Mouse (Mus musculus) forebrain, embryonic 11.5 days (tissue): ENCODE results near the gene Serhl. TPM values are rescaled to one million over a fixed set of nuclear protein-coding genes. Genes with fewer than 3 reads are reported as not detected.

Source experiments
- ATAC-seq: fragments of 200-750 bp; cut with Nextera tagmentation; replicated peaks from 2 replicates; pipeline ENCODE4 v1.8.0; 2017; ENCODE audit warnings: moderate TSS enrichment; ENCODE audit not compliant: low FRiP score
- DNase-seq: peaks from one replicate; pipeline ENCODE4 v3.0.0-alpha.2; 2017; ENCODE audit warnings: low spot score
- H3K27ac ChIP-seq: fragments of 300-500 bp; sonication (generic); 2 replicates; pipeline ENCODE4 v1.5.1; 2014; ENCODE audit warnings: low read depth, low read length
- H3K27me3 ChIP-seq: fragments of 300-500 bp; sonication (generic); 2 replicates; pipeline ENCODE4 v1.6.1; 2014; ENCODE audit warnings: mild to moderate bottlenecking, low read length, mixed read lengths; ENCODE audit not compliant: control insufficient read depth, insufficient read depth
- H3K36me3 ChIP-seq: fragments of 300-500 bp; sonication (generic); 2 replicates; pipeline ENCODE4 v1.6.1; 2014; ENCODE audit warnings: mild to moderate bottlenecking, low read length, moderate library complexity, mixed read lengths; ENCODE audit not compliant: control insufficient read depth, insufficient read depth
- H3K4me1 ChIP-seq: fragments of 300-500 bp; sonication (generic); replicated peaks from 2 replicates; pipeline ENCODE4 v1.6.1; 2014; ENCODE audit warnings: low read length, mixed read lengths; ENCODE audit not compliant: control insufficient read depth, insufficient read depth
- H3K4me2 ChIP-seq: fragments of 300-500 bp; sonication (generic); 2 replicates; pipeline ENCODE4 v1.6.1; 2014; ENCODE audit warnings: low read depth, mild to moderate bottlenecking, low read length, moderate library complexity, mixed read lengths; ENCODE audit not compliant: severe bottlenecking
- H3K4me3 ChIP-seq: fragments of 300-500 bp; sonication (generic); 2 replicates; pipeline ENCODE4 v1.5.1; 2014; ENCODE audit warnings: low read depth, low read length
- H3K9ac ChIP-seq: fragments of 300-500 bp; sonication (generic); 2 replicates; pipeline ENCODE4 v1.6.1; 2014; ENCODE audit warnings: low read length
- H3K9me3 ChIP-seq: fragments of 300-500 bp; sonication (generic); 2 replicates; pipeline ENCODE4 v1.6.1; 2016; ENCODE audit warnings: low read length, mixed read lengths; ENCODE audit not compliant: control insufficient read depth
- WGBS: fragments of 180-500 bp; shearing (Covaris S2); extraction: QIAGEN DNeasy Blood & Tissue Kit; methylation state at CpG from one replicate; pipeline ENCODE4 v1.1.7; 2014; 5-methylcytosine and 5-hydroxymethylcytosine counted together
- polyA plus RNA-seq: library from polyadenylated mRNA; unstranded; fragments of >200 nt; fragmentation: Nextera tagmentation; extraction: Ambion mirVana; gene quantifications from 2 replicates; pipeline ENCODE4 v1.2.1, GENCODE M21; 2014

Gene Serhl
- polyA plus RNA-seq, 1 experiment from 2014 or later, result 46.0 TPM

GRCm38 (mm10) chr15:83088495-83089428, 544 bp upstream of the Serhl start:
- no peak overlapping the region for H3K4me3 ChIP-seq
- no peaks in the 10 kb centered on the region for H3K9me3 ChIP-seq
- DNase-seq, result no peak
- ATAC-seq, result no peak
- H3K9ac ChIP-seq, result peak overlapping the region; percentile 12; the same call in 1 of the 2 replicates
- peaks cover 4% of the 10 kb centered on the region; the same call in 1 of the 2 replicates for H3K27me3 ChIP-seq
- H3K36me3 ChIP-seq, result no peaks in the 10 kb centered on the region
- no peaks in the 10 kb centered on the region for H3K4me1 ChIP-seq
- H3K27ac ChIP-seq, result no peak overlapping the region
- 6% methylated on average over 27 of the region's 27 CpGs for WGBS
- H3K4me2 ChIP-seq, result peak overlapping the region; percentile 24; the same call in 1 of the 2 replicates

DNA sequence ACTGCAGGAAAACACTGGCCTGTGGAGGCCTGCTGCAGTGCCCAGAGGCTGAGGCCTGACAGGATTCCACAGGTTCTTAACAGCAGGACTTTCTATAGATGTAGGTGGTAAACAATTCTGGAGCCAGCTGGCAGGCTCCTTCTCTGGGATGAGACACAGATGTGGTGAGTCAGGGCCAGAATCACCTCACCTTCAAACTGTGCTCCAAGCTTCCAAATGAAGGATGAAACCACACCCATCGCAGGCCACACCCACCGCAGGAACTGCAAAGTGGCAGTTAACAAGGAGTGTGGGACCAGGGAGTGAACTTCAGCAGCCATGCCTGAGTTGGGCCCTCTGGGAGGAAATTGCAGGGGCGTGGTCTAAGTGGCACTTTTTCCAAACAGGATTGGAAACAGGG, 1.6 kb downstream of the Serhl start:
- ATAC-seq (no peak), DNase-seq (no peak)
- Histone ChIP-seq H3K4me3 (no peak overlapping the region), H3K27me3 (peaks cover 4% of the 10 kb centered on the region; the same call in 1 of the 2 replicates), H3K4me2 (no peak overlapping the region), H3K9me3 (no peaks in the 10 kb centered on the region), H3K4me1 (no peaks in the 10 kb centered on the region), H3K9ac (no peak overlapping the region), H3K36me3 (no peaks in the 10 kb centered on the region), H3K27ac (no peak overlapping the region)
- WGBS, result 35% methylated on average over 3 of the region's 3 CpGs

DNA sequence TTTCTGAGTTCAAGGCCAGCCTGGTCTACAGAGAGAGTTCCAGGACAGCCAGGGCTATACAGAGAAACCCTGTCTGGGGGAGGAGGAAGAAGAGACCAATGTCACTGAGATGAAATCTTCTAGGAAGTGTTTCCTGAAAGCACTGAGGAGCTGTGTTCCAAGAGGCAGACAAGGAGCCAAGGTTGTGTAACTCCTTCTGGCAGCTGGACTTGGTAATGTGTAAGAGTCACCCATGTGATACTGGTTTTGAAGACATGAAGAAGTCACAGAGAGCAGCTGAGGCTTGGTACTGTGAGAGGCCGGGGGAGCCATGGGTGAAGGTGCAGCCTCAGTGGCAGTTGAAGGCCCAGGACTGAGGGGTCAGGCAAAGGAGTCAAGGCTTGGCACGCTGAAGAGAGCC, 4.4 kb downstream of the Serhl start:
- 85% methylated on average over 2 of the region's 2 CpGs for WGBS
- peaks cover 4% of the 10 kb centered on the region; the same call in 1 of the 2 replicates for H3K27me3 ChIP-seq
- ATAC-seq (no peak), DNase-seq (no peak)
- no peak overlapping the region for H3K4me2 ChIP-seq
- H3K4me1 ChIP-seq, result no peaks in the 10 kb centered on the region
- H3K9ac ChIP-seq, result no peak overlapping the region
- H3K4me3 ChIP-seq, result no peak overlapping the region
- H3K36me3 ChIP-seq, result no peaks in the 10 kb centered on the region
- H3K9me3 ChIP-seq, result no peaks in the 10 kb centered on the region
- no peak overlapping the region for H3K27ac ChIP-seq

DNA sequence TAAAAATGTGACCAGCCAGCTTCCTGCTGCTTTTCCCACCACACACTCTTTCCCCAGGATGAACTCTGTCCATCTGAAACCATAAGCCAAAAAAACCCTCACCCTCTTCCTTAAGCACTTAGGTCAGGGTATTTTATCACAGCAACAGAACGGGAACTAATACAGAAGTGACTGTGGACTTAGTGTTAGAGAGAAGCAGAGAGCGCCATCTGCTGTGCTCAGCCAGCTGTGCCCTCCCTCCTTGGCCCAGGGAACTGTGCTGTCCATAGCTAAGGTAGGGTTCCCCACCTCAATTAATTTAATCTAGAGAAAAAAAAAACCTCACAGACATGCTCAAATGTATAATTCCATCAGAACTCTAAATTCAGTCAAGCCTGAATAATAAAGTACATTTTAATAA, 6.6 kb downstream of the Serhl start:
- Histone ChIP-seq H3K9me3 (no peaks in the 10 kb centered on the region), H3K9ac (no peak overlapping the region), H3K4me2 (no peak overlapping the region), H3K27ac (no peak overlapping the region), H3K27me3 (no peaks in the 10 kb centered on the region; the same call in 1 of the 2 replicates), H3K4me1 (no peaks in the 10 kb centered on the region), H3K36me3 (no peaks in the 10 kb centered on the region), H3K4me3 (no peak overlapping the region)
- ATAC-seq, result no peak
- 51% methylated on average over 2 of the region's 2 CpGs for WGBS
- no peak for DNase-seq

- no peaks in the 10 kb centered on the region; the same call in 1 of the 2 replicates for H3K27me3 ChIP-seq
- no peaks in the 10 kb centered on the region for H3K4me1 ChIP-seq
- peak; percentile 91 for ATAC-seq
- H3K9me3 ChIP-seq, result no peaks in the 10 kb centered on the region
- H3K27ac ChIP-seq, result no peak overlapping the region
- peak overlapping the region; percentile 83 for H3K4me2 ChIP-seq
- peak overlapping the region; percentile 70 for H3K9ac ChIP-seq
- DNase-seq, result peak; percentile 94
- H3K36me3 ChIP-seq, result no peaks in the 10 kb centered on the region
- WGBS, result 3% methylated on average over 31 of the region's 31 CpGs
- peak overlapping the region; percentile 43 for H3K4me3 ChIP-seq
Observed at GRCm38 (mm10) chr15:83099533-83100331, 10.4 kb downstream of the Serhl start.

DNA sequence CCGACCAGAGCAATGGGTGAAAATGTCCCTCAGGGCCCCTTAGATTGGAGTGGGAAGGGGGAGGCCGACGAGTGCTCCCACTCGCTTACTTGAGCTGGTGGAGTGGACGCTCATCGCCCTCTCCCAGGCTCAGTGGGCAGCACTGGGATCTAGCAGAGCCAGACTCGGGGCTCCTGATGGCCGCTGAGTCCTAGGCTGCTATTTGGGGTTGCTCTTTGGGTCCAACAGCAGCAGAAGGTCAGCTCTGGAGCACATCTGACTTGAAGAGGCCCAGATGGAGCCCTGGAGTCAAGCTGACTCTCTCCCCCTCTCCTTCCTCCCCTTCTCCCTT, 11.0 kb downstream of the Serhl start:
- peak overlapping the region; percentile 70 for H3K9ac ChIP-seq
- no peaks in the 10 kb centered on the region for H3K9me3 ChIP-seq
- DNase-seq (no peak), ATAC-seq (peak; percentile 38)
- 1% methylated on average over 8 of the region's 8 CpGs for WGBS
- H3K36me3 ChIP-seq, result no peaks in the 10 kb centered on the region
- H3K4me2 ChIP-seq, result peak overlapping the region; percentile 83
- no peaks in the 10 kb centered on the region; the same call in 1 of the 2 replicates for H3K27me3 ChIP-seq
- H3K4me1 ChIP-seq, result no peaks in the 10 kb centered on the region
- no peak overlapping the region for H3K27ac ChIP-seq
- peak overlapping the region; percentile 43 for H3K4me3 ChIP-seq

DNA sequence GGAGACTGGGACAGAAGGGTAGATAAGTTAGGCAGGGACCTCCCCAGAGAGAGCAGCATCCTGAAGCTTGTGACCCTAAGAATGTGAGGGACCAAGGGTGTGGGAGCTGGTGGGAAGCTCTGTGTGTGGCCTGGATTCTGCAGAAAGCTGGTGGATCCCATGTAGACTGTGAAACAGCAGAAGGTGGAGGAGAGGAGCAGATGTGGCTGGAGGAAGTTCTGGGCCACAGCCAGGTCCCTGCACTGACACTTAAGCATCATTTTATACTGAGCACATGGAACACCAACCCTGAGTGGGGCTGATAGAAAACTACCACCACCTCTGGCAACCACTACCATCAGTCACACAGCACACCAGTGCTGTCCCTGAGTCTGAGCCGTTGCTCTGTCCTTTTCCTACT, 13.8 kb downstream of the Serhl start:
- Histone ChIP-seq H3K27ac (no peak overlapping the region), H3K9ac (no peak overlapping the region), H3K36me3 (no peaks in the 10 kb centered on the region), H3K27me3 (no peaks in the 10 kb centered on the region; the same call in 1 of the 2 replicates), H3K4me2 (no peak overlapping the region), H3K4me1 (no peaks in the 10 kb centered on the region), H3K9me3 (no peaks in the 10 kb centered on the region), H3K4me3 (no peak overlapping the region)
- WGBS, result 59% methylated on average over 1 of the region's 1 CpGs
- ATAC-seq (no peak), DNase-seq (no peak)

DNA sequence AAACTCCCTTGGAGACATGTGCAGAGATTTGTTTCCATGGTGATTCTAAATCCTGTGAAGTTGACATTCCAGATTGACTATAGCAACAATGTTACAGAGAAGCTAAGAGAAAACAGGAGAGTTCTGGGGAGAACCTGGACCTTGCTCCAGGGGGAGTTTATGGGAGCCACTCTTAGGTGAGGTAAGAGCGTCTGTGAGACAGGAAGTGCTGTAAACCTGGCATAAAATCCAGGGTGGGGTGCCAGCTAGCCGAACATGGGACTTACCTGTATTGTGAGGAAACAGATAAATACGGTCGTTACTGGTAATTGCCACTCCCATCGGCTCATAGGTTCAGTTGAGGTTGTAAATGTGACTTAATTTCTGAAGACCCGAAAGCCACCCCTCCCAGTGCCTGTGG, 17.1 kb downstream of the Serhl start:
- no peak overlapping the region for H3K4me2 ChIP-seq
- no peaks in the 10 kb centered on the region for H3K4me1 ChIP-seq
- H3K36me3 ChIP-seq, result no peaks in the 10 kb centered on the region
- no peak overlapping the region for H3K27ac ChIP-seq
- H3K4me3 ChIP-seq, result no peak overlapping the region
- no peaks in the 10 kb centered on the region for H3K27me3 ChIP-seq
- H3K9ac ChIP-seq, result no peak overlapping the region
- ATAC-seq (no peak), DNase-seq (no peak)
- WGBS, result 89% methylated on average over 6 of the region's 6 CpGs
- H3K9me3 ChIP-seq, result no peaks in the 10 kb centered on the region
